ENCODE assay signal across 8 mouse cellular contexts in genomic region chr7:66101866-66102265, GRCm38 (mm10). TPM values are rescaled to one million over a fixed set of nuclear protein-coding genes. Genes with fewer than 3 reads are reported as not detected.
A peak's percentile ranks its signal among the peaks of the same experiment; 100 is the strongest.
DNase-seq lines count a peak whose midpoint lies in the region; ATAC-seq lines count a peak whose summit lies in the region.

No protein-coding gene starts in this region.

- no peak overlapping the region for H3K9ac ChIP-seq in embryonic facial prominence, embryonic 14.5 days (ENCODE audit: low read depth, low read length)

- no peaks in the 10 kb centered on the region for H3K36me3 ChIP-seq in heart, embryonic 10.5 days
- H3K36me3 ChIP-seq in embryonic facial prominence, embryonic 14.5 days (ENCODE audit: control insufficient read depth, insufficient read depth, low read length): no peaks in the 10 kb centered on the region

- ATAC-seq in embryonic facial prominence, embryonic 14.5 days (ENCODE audit: low read depth): no peak
- ATAC-seq in monocyte, adult 5-6 weeks (replicated peaks; ENCODE audit: insufficient number of reproducible peaks, low FRiP score, low TSS enrichment, poor library complexity, severe bottlenecking): no peak

- no peaks in the 10 kb centered on the region for H3K4me1 ChIP-seq in heart, embryonic 10.5 days
- H3K4me1 ChIP-seq in embryonic facial prominence, embryonic 14.5 days (ENCODE audit: control insufficient read depth, insufficient read depth, low read length): peaks cover 3% of the 10 kb centered on the region; the same call in 1 of the 2 replicates

- no peak overlapping the region for H3K27ac ChIP-seq in heart, embryonic 10.5 days
- H3K27ac ChIP-seq in embryonic facial prominence, embryonic 14.5 days (replicated peaks; ENCODE audit: low read depth, low read length): no peak overlapping the region

- H3K4me2 ChIP-seq in embryonic facial prominence, embryonic 14.5 days (ENCODE audit: low read depth, low read length): no peak overlapping the region

- WGBS in heart, embryonic 10.5 days: 8% methylated on average over 4 of the region's 4 CpGs
- 6% methylated on average over 4 of the region's 4 CpGs for WGBS in embryonic facial prominence, embryonic 14.5 days

- no peak overlapping the region for H3K4me3 ChIP-seq in heart, embryonic 10.5 days
- no peak overlapping the region for H3K4me3 ChIP-seq in embryonic facial prominence, embryonic 14.5 days (ENCODE audit: low read depth, low read length)

- no peaks in the 10 kb centered on the region for H3K9me3 ChIP-seq in heart, embryonic 10.5 days
- H3K9me3 ChIP-seq in embryonic facial prominence, embryonic 14.5 days (ENCODE audit: control insufficient read depth, low read length): no peaks in the 10 kb centered on the region

- peak; percentile 36 for DNase-seq in heart, postnatal 4 days
- DNase-seq in heart, embryonic 10.5 days (ENCODE audit: low spot score): no peak
- peak; percentile 46 for DNase-seq in thymus, postnatal 14 days
- DNase-seq in thymus, postnatal 25 days: no peak
- peak; percentile 43 for DNase-seq in embryonic facial prominence, embryonic 14.5 days (ENCODE audit: low spot score)
- DNase-seq in right cerebral cortex, postnatal 4 days: no peak
- DNase-seq in yolk sac, embryonic 10.5 days (ENCODE audit: low spot score): no peak

- H3K27me3 ChIP-seq in heart, embryonic 10.5 days (ENCODE audit: insufficient read depth, poor library complexity, severe bottlenecking): peaks cover 20% of the 10 kb centered on the region; the same call in 1 of the 2 replicates
- H3K27me3 ChIP-seq in embryonic facial prominence, embryonic 14.5 days (replicated peaks; ENCODE audit: control insufficient read depth, insufficient read depth, low read length): no peaks in the 10 kb centered on the region

RNA-seq across cellular contexts. Expression of gene Chsy1, which starts 7.4 kb away (rescaled TPM):
- 10 to 100 TPM; 51.4 to 52.3 TPM for total RNA-seq in heart, postnatal 4 days (2021)
- 12.6 and 21.0 TPM in 2 replicates for polyA plus RNA-seq in heart, embryonic 10.5 days (2016; fragmentation: Nextera tagmentation; extraction: Ambion mirVana)
- polyA plus RNA-seq in embryonic facial prominence, embryonic 14.5 days (2014; fragmentation: Nextera tagmentation; extraction: Ambion mirVana): 34.4 and 36.6 TPM in 2 replicates
- 91.3 to 286 TPM (median 103 TPM) in 3 replicates for total RNA-seq in monocyte, adult 5-6 weeks (2017)

RNA-seq across cellular contexts. Expression of gene Selenos, which starts 22.4 kb away (rescaled TPM):
- 10 to 100 TPM; 33.9 to 36.5 TPM for total RNA-seq in heart, postnatal 4 days (2021)
- 88.5 and 109 TPM in 2 replicates for polyA plus RNA-seq in heart, embryonic 10.5 days (2016; fragmentation: Nextera tagmentation; extraction: Ambion mirVana)
- 137 and 140 TPM in 2 replicates for polyA plus RNA-seq in embryonic facial prominence, embryonic 14.5 days (2014; fragmentation: Nextera tagmentation; extraction: Ambion mirVana)
- total RNA-seq in monocyte, adult 5-6 weeks (2017): 102 to 127 TPM (median 106 TPM) in 3 replicates

RNA-seq across cellular contexts. Expression of gene Snrpa1, which starts 43.1 kb away (rescaled TPM):
- 10 to 100 TPM; 40.1 to 42.7 TPM for total RNA-seq in heart, postnatal 4 days (2021)
- 147 and 212 TPM in 2 replicates for polyA plus RNA-seq in heart, embryonic 10.5 days (2016; fragmentation: Nextera tagmentation; extraction: Ambion mirVana)
- 134 and 146 TPM in 2 replicates for polyA plus RNA-seq in embryonic facial prominence, embryonic 14.5 days (2014; fragmentation: Nextera tagmentation; extraction: Ambion mirVana)
- total RNA-seq in monocyte, adult 5-6 weeks (2017): 41.2 to 67.4 TPM (median 61.4 TPM) in 3 replicates

RNA-seq across cellular contexts. Expression of gene Gm45213, which starts 58.5 kb away (rescaled TPM):
- not detected for total RNA-seq in heart, postnatal 4 days (2021)
- not detected in 2 replicates for polyA plus RNA-seq in heart, embryonic 10.5 days (2016; fragmentation: Nextera tagmentation; extraction: Ambion mirVana)
- polyA plus RNA-seq in embryonic facial prominence, embryonic 14.5 days (2014; fragmentation: Nextera tagmentation; extraction: Ambion mirVana): not detected in 2 replicates
- not detected in 3 replicates for total RNA-seq in monocyte, adult 5-6 weeks (2017)

Comparison
In these comparisons a context has a peak if more than half of its experiments do, and no peak if none do; other contexts are left out.
1. DNase-seq: peak in heart, postnatal 4 days (single experiment), thymus, postnatal 14 days (single experiment) and embryonic facial prominence, embryonic 14.5 days (single experiment); none in heart, embryonic 10.5 days (single experiment), thymus, postnatal 25 days (single experiment), right cerebral cortex, postnatal 4 days (single experiment) and yolk sac, embryonic 10.5 days (single experiment).